Mouse (Mus musculus) megakaryocyte, embryonic 14.5 days (primary cell): Measurements from ENCODE around the gene Pcgf3. TPM values are rescaled to one million over a fixed set of nuclear protein-coding genes. Genes with fewer than 3 reads are reported as not detected.

ENCODE experiments used
- H3K27me3 ChIP-seq: replicated peaks from 2 replicates; pipeline ENCODE3; 2012; ENCODE audit warnings: inconsistent platforms
- H3K36me3 ChIP-seq: replicated peaks from 2 replicates; pipeline ENCODE3; 2012; ENCODE audit warnings: low read length, inconsistent platforms, mixed read lengths
- H3K4me1 ChIP-seq: 2 replicates; pipeline ENCODE4 v1.6.1; 2012; ENCODE audit warnings: inconsistent platforms
- H3K4me3 ChIP-seq: replicated peaks from 2 replicates; pipeline ENCODE3; 2012; ENCODE audit warnings: moderate library complexity, mild to moderate bottlenecking, inconsistent platforms
- H3K9me3 ChIP-seq: 2 replicates; pipeline ENCODE4 v1.6.1; 2012; ENCODE audit warnings: inconsistent platforms
- FLI1 ChIP-seq: IDR thresholded peaks from 2 replicates; pipeline ENCODE4 v1.6.1; 2012; ENCODE audit warnings: low read length, inconsistent platforms, mixed read lengths
- GATA1 ChIP-seq: IDR thresholded peaks from 3 replicates; pipeline ENCODE4 v1.6.1; 2012; ENCODE audit warnings: mixed read lengths, low read length, inconsistent platforms, borderline replicate concordance
- polyA plus RNA-seq: library from polyadenylated mRNA; stranded (reverse); fragments of >175 nt; gene quantifications from 2 replicates; pipeline ENCODE4 v1.2.3, GENCODE M21; 2012; ENCODE audit warnings: low replicate concordance; ENCODE audit not compliant: insufficient read depth

The Pcgf3 gene
- polyA plus RNA-seq, 1 experiment, result 9.2 TPM

DNA sequence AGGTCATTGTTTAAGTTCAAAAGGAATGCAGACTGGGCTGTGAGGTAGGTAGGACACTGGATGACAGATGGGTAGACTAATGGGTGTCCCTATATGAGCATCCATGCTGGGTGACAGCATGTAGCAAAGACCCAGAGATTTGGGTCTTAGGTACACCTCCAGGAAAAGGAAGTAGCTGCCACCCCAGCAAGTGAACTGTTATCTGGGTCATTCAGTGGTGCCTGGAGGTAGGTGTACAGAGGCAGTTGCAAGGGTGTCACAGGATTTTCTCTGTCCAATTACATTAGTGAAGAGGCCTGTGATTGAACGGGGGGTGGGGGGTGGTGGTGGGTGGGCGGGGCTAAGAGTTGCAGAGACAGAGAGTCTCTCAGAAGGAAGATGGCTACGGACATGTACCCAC, 55.6 kb downstream of the Pcgf3 start:
- Histone ChIP-seq H3K9me3 (no peaks in the 10 kb centered on the region), H3K4me3 (no peak overlapping the region), H3K36me3 (no peaks in the 10 kb centered on the region), H3K4me1 (peaks cover 4% of the 10 kb centered on the region; the same call in 1 of the 2 replicates), H3K27me3 (peaks cover 41% of the 10 kb centered on the region)
- TF ChIP-seq GATA1 (no peak), FLI1 (no peak)

DNA sequence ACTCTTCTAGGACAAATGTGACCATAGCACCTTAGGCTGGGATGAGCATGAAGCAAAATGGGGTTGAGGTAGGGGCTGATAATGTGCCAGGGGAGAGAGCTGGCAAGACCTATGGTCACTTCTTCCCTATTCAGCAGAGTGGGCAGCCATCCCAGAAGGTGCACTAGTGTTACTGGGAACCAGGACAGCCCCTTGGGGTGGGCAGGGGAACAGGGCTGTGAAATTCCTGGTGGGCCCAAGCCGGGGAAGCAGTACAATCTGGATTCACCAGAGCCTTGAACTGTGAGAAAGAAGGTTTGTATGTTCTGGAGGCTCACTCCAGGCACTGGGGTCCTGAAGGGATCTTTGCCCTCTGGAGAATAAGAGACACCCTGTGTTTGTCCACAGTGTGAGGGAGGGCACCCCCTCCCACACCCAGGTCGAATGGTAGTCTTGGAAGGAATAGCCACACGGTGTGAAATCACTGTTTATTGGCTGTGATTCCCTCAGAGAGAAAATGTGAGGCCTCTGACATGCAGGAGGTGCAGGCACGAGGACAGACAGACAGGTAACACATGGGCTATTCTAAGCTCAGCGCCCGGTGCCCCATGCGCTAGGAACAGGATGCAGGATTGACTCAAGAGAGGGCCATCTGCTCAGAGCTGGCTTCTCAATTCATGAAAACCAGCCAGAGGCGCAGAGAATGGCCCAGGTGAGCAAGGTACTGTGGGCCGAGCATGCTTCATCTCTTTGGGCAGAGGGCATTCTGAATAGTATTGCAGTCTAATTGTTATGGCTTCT, 57.3 kb downstream of the Pcgf3 start:
- TF ChIP-seq FLI1 (no peak), GATA1 (no peak)
- H3K4me1 ChIP-seq, result peaks cover 8% of the 10 kb centered on the region; the same call in 1 of the 2 replicates
- no peaks in the 10 kb centered on the region for H3K36me3 ChIP-seq
- H3K9me3 ChIP-seq, result no peaks in the 10 kb centered on the region
- H3K4me3 ChIP-seq, result no peak overlapping the region
- peaks cover 57% of the 10 kb centered on the region for H3K27me3 ChIP-seq

DNA sequence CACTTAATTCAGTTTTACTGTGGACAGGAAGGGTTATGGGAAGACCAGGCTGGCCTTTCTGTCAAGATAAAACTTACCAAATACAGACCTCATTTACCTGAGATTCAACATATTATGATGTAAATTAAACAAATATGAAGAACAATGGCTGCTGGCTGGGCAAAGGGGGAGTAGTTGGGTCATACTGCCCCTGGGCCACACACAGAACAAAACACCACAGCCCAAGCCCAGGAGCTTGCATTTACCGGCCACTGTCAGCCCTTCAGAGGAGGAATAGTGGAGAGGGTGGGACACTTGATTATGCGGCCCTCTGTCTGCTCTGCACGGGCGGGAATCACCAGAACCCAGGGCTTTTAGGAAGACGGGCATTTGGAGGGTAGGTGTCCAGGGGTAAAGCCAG, 57.9 kb downstream of the Pcgf3 start:
- H3K36me3 ChIP-seq, result no peaks in the 10 kb centered on the region
- H3K4me1 ChIP-seq, result peaks cover 8% of the 10 kb centered on the region; the same call in 1 of the 2 replicates
- H3K4me3 ChIP-seq, result no peak overlapping the region
- no peak for TF ChIP-seq FLI1
- TF ChIP-seq GATA1, result no peak
- H3K27me3 ChIP-seq, result peaks cover 56% of the 10 kb centered on the region
- H3K9me3 ChIP-seq, result no peaks in the 10 kb centered on the region

DNA sequence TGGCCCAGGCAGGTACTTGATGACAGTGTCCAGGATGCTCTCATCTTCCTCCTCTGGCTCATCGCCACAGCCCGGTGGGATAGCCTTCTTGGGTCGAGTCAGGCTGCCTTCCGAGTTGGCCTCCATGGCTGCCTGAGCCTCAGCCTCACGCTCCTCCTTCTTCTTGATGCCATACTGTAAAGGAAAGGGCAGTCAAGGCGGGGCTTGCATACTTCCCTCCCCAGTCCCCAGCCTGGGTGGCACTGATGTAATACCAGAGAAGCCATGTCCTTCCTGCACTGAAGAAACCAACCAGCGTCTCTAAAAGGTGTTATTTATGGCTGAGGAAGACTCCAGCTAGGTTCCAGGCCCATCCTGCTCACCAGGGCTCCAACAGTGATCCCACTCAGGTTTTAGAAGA, 59.1 kb downstream of the Pcgf3 start:
- no peaks in the 10 kb centered on the region for H3K9me3 ChIP-seq
- H3K27me3 ChIP-seq, result peaks cover 62% of the 10 kb centered on the region
- TF ChIP-seq FLI1 (no peak), GATA1 (no peak)
- H3K4me1 ChIP-seq, result peaks cover 8% of the 10 kb centered on the region; the same call in 1 of the 2 replicates
- no peaks in the 10 kb centered on the region for H3K36me3 ChIP-seq
- H3K4me3 ChIP-seq, result peak overlapping the region; percentile 28

DNA sequence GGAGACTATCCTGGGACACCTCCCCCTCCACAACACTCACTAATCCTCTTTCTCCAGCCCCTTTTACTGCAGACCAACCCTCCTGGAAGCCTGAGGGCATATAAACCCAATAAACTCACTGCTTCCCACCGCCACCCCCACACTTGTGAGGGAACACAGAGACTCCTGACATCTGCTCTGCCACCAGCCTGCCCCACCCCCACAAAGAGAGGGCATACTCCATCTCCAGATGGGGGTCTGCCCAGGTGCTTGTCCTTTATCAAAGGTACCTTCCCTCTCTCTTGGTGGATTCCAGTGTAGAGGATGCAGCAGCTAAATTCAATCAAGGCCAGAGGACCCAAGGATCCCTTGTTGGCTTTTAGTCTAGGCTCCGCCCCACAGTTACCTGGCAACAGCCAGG, 60.0 kb downstream of the Pcgf3 start:
- Histone ChIP-seq H3K27me3 (peaks cover 64% of the 10 kb centered on the region), H3K4me1 (peaks cover 8% of the 10 kb centered on the region; the same call in 1 of the 2 replicates), H3K36me3 (no peaks in the 10 kb centered on the region), H3K4me3 (no peak overlapping the region), H3K9me3 (no peaks in the 10 kb centered on the region)
- TF ChIP-seq GATA1 (no peak), FLI1 (no peak)

DNA sequence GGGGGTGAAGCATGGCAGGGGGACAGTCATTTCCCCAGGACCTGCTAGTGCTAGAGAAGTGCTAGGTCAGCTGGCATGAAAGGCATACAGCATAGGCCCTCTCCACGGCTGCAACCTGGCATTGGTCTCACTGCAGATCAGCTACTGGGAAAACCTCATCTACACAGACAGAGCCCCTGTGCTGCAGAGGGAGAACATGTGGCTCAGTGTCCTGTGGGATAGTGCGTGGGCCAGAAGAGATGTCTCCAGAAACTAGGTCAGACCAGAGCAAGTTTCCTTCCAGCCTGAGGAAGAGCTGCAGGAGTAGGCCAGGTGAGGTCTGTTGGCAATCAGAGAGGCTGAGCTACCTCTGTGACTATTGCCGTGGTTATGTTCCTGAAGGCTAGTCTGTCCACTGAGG, 60.9 kb downstream of the Pcgf3 start:
- Histone ChIP-seq H3K9me3 (no peaks in the 10 kb centered on the region), H3K36me3 (no peaks in the 10 kb centered on the region), H3K4me1 (peaks cover 8% of the 10 kb centered on the region; the same call in 1 of the 2 replicates), H3K4me3 (no peak overlapping the region), H3K27me3 (peaks cover 66% of the 10 kb centered on the region)
- TF ChIP-seq GATA1 (no peak), FLI1 (no peak)

DNA sequence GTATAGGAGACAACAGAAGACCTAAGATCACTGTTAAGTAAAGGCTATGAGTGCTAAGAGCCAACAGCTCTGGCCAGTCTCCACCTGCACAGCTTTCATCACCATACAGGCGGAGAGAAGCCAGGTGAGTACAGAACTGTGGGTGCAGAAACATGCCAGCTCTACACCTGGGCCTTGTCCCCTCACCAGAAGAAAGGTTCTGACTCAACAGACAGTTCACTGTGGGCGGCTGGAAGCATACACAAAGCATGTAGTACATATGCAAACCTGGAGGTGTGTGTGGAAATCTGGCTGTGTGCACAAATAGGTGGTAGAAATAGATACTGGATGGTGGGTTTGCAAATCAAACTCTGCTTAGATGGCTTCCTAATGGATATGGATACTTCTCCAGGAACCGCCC, 61.6 kb downstream of the Pcgf3 start:
- H3K9me3 ChIP-seq, result no peaks in the 10 kb centered on the region
- peaks cover 8% of the 10 kb centered on the region; the same call in 1 of the 2 replicates for H3K4me1 ChIP-seq
- TF ChIP-seq GATA1, result no peak
- no peak for TF ChIP-seq FLI1
- peaks cover 70% of the 10 kb centered on the region for H3K27me3 ChIP-seq
- H3K36me3 ChIP-seq, result no peaks in the 10 kb centered on the region
- no peak overlapping the region for H3K4me3 ChIP-seq

DNA sequence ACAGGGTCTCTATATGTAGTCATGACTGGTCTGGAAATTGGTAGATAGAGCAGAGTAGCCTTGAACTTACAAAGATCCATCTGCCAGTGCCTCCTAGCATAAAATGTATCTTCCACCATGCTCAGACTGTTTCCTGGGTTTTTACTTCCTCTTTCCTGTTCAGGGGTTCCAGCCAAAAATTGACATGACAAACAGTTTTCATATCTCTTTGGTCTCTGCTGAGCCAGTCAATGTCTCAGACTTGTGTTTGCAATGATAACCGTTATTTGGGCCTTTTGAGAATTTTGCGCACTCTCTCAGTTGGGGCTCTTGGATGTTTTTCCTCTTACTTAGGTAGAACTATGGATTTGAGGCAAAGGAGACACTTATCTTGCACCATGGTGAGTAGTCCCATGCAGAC, 73.2 kb downstream of the Pcgf3 start:
- no peak overlapping the region for H3K4me3 ChIP-seq

DNA sequence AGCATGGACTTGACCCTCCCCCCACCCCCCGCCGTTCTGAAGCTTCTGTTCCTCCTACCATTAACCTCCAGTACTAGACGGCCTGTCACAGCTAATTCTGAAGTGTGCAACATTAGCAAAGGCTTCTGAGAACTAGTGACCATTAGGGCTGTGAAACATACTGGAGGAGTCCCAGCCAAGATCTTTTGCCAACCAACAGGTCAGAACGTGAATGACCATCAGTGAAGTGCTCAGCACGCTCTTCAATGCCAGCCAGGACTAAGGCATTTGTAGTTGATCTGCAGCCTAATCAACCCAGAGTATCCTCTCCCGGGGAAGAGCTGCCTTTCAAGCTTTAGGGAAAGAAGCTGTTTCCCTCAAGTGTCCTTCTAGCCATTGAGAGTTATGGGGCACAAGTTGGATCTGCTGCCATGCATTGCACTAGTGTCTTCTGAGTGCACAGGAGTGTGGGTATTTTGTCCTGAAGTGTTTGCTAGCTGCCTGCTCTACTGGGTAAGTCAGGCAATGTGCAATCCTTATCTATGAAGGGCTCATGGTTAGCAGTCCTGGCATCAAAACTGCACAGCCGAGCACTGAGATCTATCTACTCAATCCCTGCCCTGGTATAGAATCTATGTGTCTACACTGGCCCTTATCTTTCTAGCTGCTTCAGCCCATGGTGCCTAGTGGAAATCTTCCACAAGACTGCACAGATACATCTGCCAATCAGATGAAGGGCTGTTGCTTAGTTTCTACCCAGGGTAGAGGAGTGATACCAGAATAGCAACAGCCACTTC, 82.7 kb downstream of the Pcgf3 start:
- peaks cover 59% of the 10 kb centered on the region for H3K27me3 ChIP-seq
- H3K9me3 ChIP-seq, result no peaks in the 10 kb centered on the region
- TF ChIP-seq FLI1, result no peak
- no peak for TF ChIP-seq GATA1
- H3K4me3 ChIP-seq, result no peak overlapping the region
- H3K36me3 ChIP-seq, result no peaks in the 10 kb centered on the region
- H3K4me1 ChIP-seq, result no peaks in the 10 kb centered on the region

More for the DNA sequence above, 73.2 kb downstream of the Pcgf3 start:
- H3K36me3 ChIP-seq, result no peaks in the 10 kb centered on the region
- H3K9me3 ChIP-seq, result no peaks in the 10 kb centered on the region
- no peaks in the 10 kb centered on the region; the same call in 1 of the 2 replicates for H3K4me1 ChIP-seq
- TF ChIP-seq GATA1 (no peak), FLI1 (no peak)
- H3K27me3 ChIP-seq, result peaks cover 2% of the 10 kb centered on the region

DNA sequence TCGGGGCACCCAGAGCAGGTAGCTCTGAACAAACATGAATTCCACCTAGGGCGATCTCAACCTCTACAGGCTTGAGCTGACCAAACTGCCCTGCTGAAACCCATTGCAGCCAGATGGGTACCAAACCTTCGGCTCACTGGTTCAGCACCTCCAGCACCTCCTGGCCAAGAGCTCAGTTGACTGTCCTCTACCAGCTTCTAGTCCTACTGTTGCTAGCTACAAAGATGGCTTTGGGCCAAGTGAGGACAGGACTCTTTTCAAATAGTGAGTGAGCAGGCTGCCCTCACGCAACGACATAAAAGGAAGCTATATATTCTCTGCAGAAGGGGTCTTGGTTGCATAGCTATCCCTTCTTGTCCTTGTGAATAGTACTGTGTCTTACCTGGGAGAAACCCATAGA, 86.6 kb downstream of the Pcgf3 start:
- no peaks in the 10 kb centered on the region for H3K36me3 ChIP-seq
- no peak overlapping the region for H3K4me3 ChIP-seq
- TF ChIP-seq FLI1 (no peak), GATA1 (no peak)
- peaks cover 87% of the 10 kb centered on the region for H3K27me3 ChIP-seq
- no peaks in the 10 kb centered on the region for H3K9me3 ChIP-seq
- peaks cover 9% of the 10 kb centered on the region for H3K4me1 ChIP-seq
